Mouse (Mus musculus) kidney, adult 2 months (tissue): ENCODE measurements around the gene Rab39.

ENCODE experiments used
- CTCF ChIP-seq: fragments of 200-500 bp; conservative IDR thresholded peaks from 2 replicates; pipeline ENCODE4 v1.5.1; 2011; ENCODE audit warnings: low read depth, mild to moderate bottlenecking, control low read depth, low read length, moderate library complexity, mixed read lengths; ENCODE audit not compliant: insufficient read depth, insufficient read length
- POLR2A ChIP-seq: fragments of 200-500 bp; IDR thresholded peaks from one replicate; pipeline ENCODE4 v1.6.1; 2011; ENCODE audit warnings: low read depth, low read length, control low read depth

DNA sequence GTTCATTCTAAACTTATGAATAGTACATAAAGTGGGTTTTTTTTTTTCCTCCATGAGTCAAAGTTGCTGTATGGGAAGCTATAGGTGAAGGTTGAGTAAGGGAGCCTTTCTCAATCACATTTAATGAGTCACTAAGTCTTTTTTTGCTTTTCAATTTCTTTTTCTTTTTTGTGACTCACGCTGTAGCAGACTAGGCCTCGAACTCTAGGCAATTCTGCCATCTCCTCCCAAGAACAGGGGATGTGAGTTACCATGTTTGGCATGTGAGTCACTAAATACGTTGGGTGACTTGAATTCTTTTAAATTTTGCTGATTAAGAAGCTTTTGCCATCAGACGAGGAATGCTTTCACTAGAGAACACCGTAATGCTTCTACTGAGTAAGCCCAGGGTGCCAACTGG, 10.2 kb downstream of the Rab39 start:
- TF ChIP-seq CTCF (no peak), POLR2A (no peak)
